Mouse (Mus musculus) left cerebral cortex, adult 8-10 months (tissue): Measurements from ENCODE around the gene Sez6l2. TPM values are rescaled to one million over a fixed set of nuclear protein-coding genes. Genes with fewer than 3 reads are reported as not detected.

ENCODE experiments used
- total RNA-seq, 4 experiments: library from RNA; stranded (reverse); gene quantifications; 2 replicates each; pipeline ENCODE4 v1.2.4; 2022

The Sez6l2 gene
- total RNA-seq, 4 experiments from 2014 or later, result 419 to 434 (median 424) TPM

Other genes starting within 250 kb of the Sez6l2 start
- 100 to 1,000 TPM; 132 to 162 (median 149) TPM for gene Coro1a, start 242.8 kb upstream of the Sez6l2 start, total RNA-seq
- 100 to 1,000 TPM; 183 to 207 (median 190) TPM for gene Mapk3, start 191.0 kb upstream of the Sez6l2 start, total RNA-seq
- 1 to 10 TPM; 1.4 to 3.3 (median 2.3) TPM for gene Gdpd3, start 184.2 kb upstream of the Sez6l2 start, total RNA-seq
- 100 to 1,000 TPM; 256 to 289 (median 278) TPM for gene Ypel3, start 173.6 kb upstream of the Sez6l2 start, total RNA-seq
- under 1 TPM; 0.63 to 1.00 (median 0.84) TPM for gene Tbx6, start 169.1 kb upstream of the Sez6l2 start, total RNA-seq
- 10 to 100 TPM; 48.2 to 56.0 (median 51.2) TPM for gene Ppp4c, start 158.1 kb upstream of the Sez6l2 start, total RNA-seq
- gene Fam57b, start 152.9 kb upstream of the Sez6l2 start, total RNA-seq, result 10 to 100 TPM; 58.1 to 63.4 (median 59.6) TPM
- gene 4930451I11Rik, start 118.9 kb upstream of the Sez6l2 start, total RNA-seq, result 1 to 10 TPM in 1 of 4 experiments, not detected in 3; 2.3 TPM
- gene Doc2a, start 103.1 kb upstream of the Sez6l2 start, total RNA-seq, result 10 to 100 TPM; 45.6 to 57.5 (median 53.5) TPM
- 10 to 100 TPM; 32.6 to 47.7 (median 40.7) TPM for gene Hirip3, start 88.6 kb upstream of the Sez6l2 start, total RNA-seq
- 10 to 100 TPM; 48.0 to 61.8 (median 51.8) TPM for gene Ino80e, start 88.2 kb upstream of the Sez6l2 start, total RNA-seq
- 100 to 1,000 TPM; 146 to 153 (median 152) TPM for gene Taok2, start 65.9 kb upstream of the Sez6l2 start, total RNA-seq
- gene Tmem219, start 27.6 kb upstream of the Sez6l2 start, total RNA-seq, result 10 to 100 TPM; 20.8 to 25.4 (median 22.8) TPM
- 100 to 1,000 TPM; 153 to 158 (median 156) TPM for gene Kctd13, start 21.7 kb upstream of the Sez6l2 start, total RNA-seq
- 10 to 100 TPM; 44.4 to 53.4 (median 50.5) TPM for gene Asphd1, start 981 bp upstream of the Sez6l2 start, total RNA-seq
- gene Cdipt, start 25.4 kb downstream of the Sez6l2 start, total RNA-seq, result 100 to 1,000 TPM; 175 to 183 (median 179) TPM
- under 1 TPM in 1 of 4 experiments, not detected in 3; 0.61 TPM for gene Cdiptos, start 25.5 kb downstream of the Sez6l2 start, total RNA-seq
- 10 to 100 TPM; 10.9 to 12.6 (median 12.0) TPM for gene Mvp, start 64.1 kb downstream of the Sez6l2 start, total RNA-seq
- gene Pagr1b, start 65.9 kb downstream of the Sez6l2 start, total RNA-seq, result 1 to 10 TPM in 1 of 4 experiments, not detected in 3; 2.5 TPM
- 10 to 100 TPM; 13.2 to 34.8 (median 28.4) TPM for gene Pagr1a, start 66.8 kb downstream of the Sez6l2 start, total RNA-seq
- 10 to 100 TPM; 35.5 to 49.5 (median 45.3) TPM for gene Gm42742, start 70.5 kb downstream of the Sez6l2 start, total RNA-seq
- 100 to 1,000 TPM; 191 to 225 (median 213) TPM for gene Prrt2, start 70.6 kb downstream of the Sez6l2 start, total RNA-seq
- gene Maz, start 76.5 kb downstream of the Sez6l2 start, total RNA-seq, result 100 to 1,000 TPM; 167 to 197 (median 191) TPM
- 1 to 10 TPM; 2.3 to 7.1 (median 5.3) TPM for gene Kif22, start 91.9 kb downstream of the Sez6l2 start, total RNA-seq
- not detected for gene Zg16, start 136.8 kb downstream of the Sez6l2 start, total RNA-seq
- gene AI467606, start 140.8 kb downstream of the Sez6l2 start, total RNA-seq, result 1 to 10 TPM in 3 of 4 experiments, under 1 TPM in 1; 0.97 to 2.6 (median 1.7) TPM
- gene Qprt, start 171.7 kb downstream of the Sez6l2 start, total RNA-seq, result under 1 TPM in 3 of 4 experiments, not detected in 1; 0.19 to 0.50 (median 0.28) TPM
- gene Spn, start 187.3 kb downstream of the Sez6l2 start, total RNA-seq, result under 1 TPM in 3 of 4 experiments, not detected in 1; 0.09 to 0.30 (median 0.13) TPM
- gene Cd2bp2, start 245.5 kb downstream of the Sez6l2 start, total RNA-seq, result 100 to 1,000 TPM in 2 of 4 experiments, 10 to 100 TPM in 2; 89.7 to 111 (median 98.2) TPM